Comparison of ENCODE assay signal across 8 mouse cellular contexts in genomic region chr9:27790725-27791638, GRCm38 (mm10). TPM values are rescaled to one million over a fixed set of nuclear protein-coding genes. Genes with fewer than 3 reads are reported as not detected.
DNase-seq lines count a peak whose midpoint lies in the region; ATAC-seq and TF ChIP-seq lines count a peak whose summit lies in the region.

Gene Opcml (plus strand): TSS chr9:27790775.

- no peak for TF ChIP-seq POLR2A in small intestine, adult 2 months (IDR thresholded peaks at IDR 0.05; ENCODE audit: low read depth, low read length)

- peak; percentile 4 for DNase-seq in liver
- DNase-seq in liver, postnatal 0 days, result no peak
- DNase-seq in embryo, embryonic 9.5 days (ENCODE audit: extremely low spot score), result peak; percentile 60
- no peak for DNase-seq in spleen, postnatal 36 days (ENCODE audit: low spot score in 2 of 2)
- DNase-seq in kidney, adult 8-10 months, result no peak

- H3K4me1 ChIP-seq in liver, postnatal 0 days (ENCODE audit: insufficient read depth), result no peaks in the 10 kb centered on the region
- H3K4me1 ChIP-seq in hindbrain, embryonic 15.5 days (replicated peaks), result peaks cover 17% of the 10 kb centered on the region
- no peaks in the 10 kb centered on the region for H3K4me1 ChIP-seq in liver, embryonic 12.5 days
- H3K4me1 ChIP-seq in small intestine, adult 2 months (ENCODE audit: control insufficient read depth, insufficient read depth, insufficient read length, low read length), result no peaks in the 10 kb centered on the region

- TF ChIP-seq EP300 in liver, postnatal 0 days (IDR thresholded peaks at IDR 0.05; ENCODE audit: low read depth), result no peak

- peaks cover 20% of the 10 kb centered on the region for H3K27me3 ChIP-seq in liver, postnatal 0 days (ENCODE audit: insufficient read depth, low read length)
- peaks cover 11% of the 10 kb centered on the region for H3K27me3 ChIP-seq in hindbrain, embryonic 15.5 days
- H3K27me3 ChIP-seq in liver, embryonic 12.5 days (replicated peaks), result peaks cover 36% of the 10 kb centered on the region
- no peaks in the 10 kb centered on the region for H3K27me3 ChIP-seq in small intestine, adult 2 months (ENCODE audit: control insufficient read depth, insufficient read depth, low read length)

- H3K4me2 ChIP-seq in liver, postnatal 0 days (ENCODE audit: low read depth, low read length), result no peak within 1 kb of the TSS
- peak within 1 kb of the TSS; percentile 71 for H3K4me2 ChIP-seq in hindbrain, embryonic 15.5 days
- peak within 1 kb of the TSS; percentile 45 for H3K4me2 ChIP-seq in liver, embryonic 12.5 days

- H3K9ac ChIP-seq in liver, postnatal 0 days (replicated peaks), result no peak within 1 kb of the TSS
- H3K9ac ChIP-seq in hindbrain, embryonic 15.5 days, result peak within 1 kb of the TSS; percentile 54
- H3K9ac ChIP-seq in liver, embryonic 12.5 days, result no peak within 1 kb of the TSS

- H3K27ac ChIP-seq in liver, postnatal 0 days (ENCODE audit: low read depth), result no peak within 1 kb of the TSS
- H3K27ac ChIP-seq in hindbrain, embryonic 15.5 days (replicated peaks), result peak within 1 kb of the TSS; percentile 90
- H3K27ac ChIP-seq in liver, embryonic 12.5 days, result no peak within 1 kb of the TSS
- no peak within 1 kb of the TSS for H3K27ac ChIP-seq in small intestine, adult 2 months (ENCODE audit: insufficient read depth, low read depth, low read length)

- no peak for TF ChIP-seq CTCF in liver, postnatal 0 days (IDR thresholded peaks at IDR 0.05; ENCODE audit: low read depth)
- TF ChIP-seq CTCF in small intestine, adult 2 months (IDR thresholded peaks at IDR 0.05; ENCODE audit: extremely low read depth, insufficient read length, insufficient replicate concordance, low read depth, low read length), result no peak

- ATAC-seq in liver, postnatal 0 days, result no peak
- peak; percentile 93 for ATAC-seq in hindbrain, embryonic 15.5 days (ENCODE audit: low FRiP score, low read depth)
- no peak for ATAC-seq in liver, embryonic 12.5 days

- WGBS in liver, postnatal 0 days (ENCODE audit: insufficient replicate concordance), result 2% methylated on average over 28 of the region's 28 CpGs
- whole genome bisulfite sequencing in hindbrain, embryonic 15.5 days, result under 1% methylated on average over 28 of the region's 28 CpGs
- 4% methylated on average over 28 of the region's 28 CpGs for WGBS in liver, embryonic 12.5 days (ENCODE audit: insufficient replicate concordance)
- WGBS in small intestine, adult 2 months, result 4% methylated on average over 28 of the region's 28 CpGs

- H3K9me3 ChIP-seq in liver, postnatal 0 days (ENCODE audit: low read length), result no peaks in the 10 kb centered on the region
- no peaks in the 10 kb centered on the region for H3K9me3 ChIP-seq in hindbrain, embryonic 15.5 days
- H3K9me3 ChIP-seq in liver, embryonic 12.5 days (replicated peaks), result no peaks in the 10 kb centered on the region

- H3K4me3 ChIP-seq in liver, postnatal 0 days (ENCODE audit: low read depth, low read length), result no peak within 1 kb of the TSS
- H3K4me3 ChIP-seq in hindbrain, embryonic 15.5 days, result peak within 1 kb of the TSS; percentile 56
- peak within 1 kb of the TSS; percentile 7; the same call in 1 of the 2 replicates for H3K4me3 ChIP-seq in liver, embryonic 12.5 days
- peak within 1 kb of the TSS; percentile 21; the same call in 1 of the 2 replicates for H3K4me3 ChIP-seq in small intestine, adult 2 months (ENCODE audit: low read depth, low read length)

- H3K36me3 ChIP-seq in liver, postnatal 0 days (replicated peaks; ENCODE audit: insufficient read depth, low read length), result no peaks in the 10 kb centered on the region
- no peaks in the 10 kb centered on the region for H3K36me3 ChIP-seq in hindbrain, embryonic 15.5 days
- H3K36me3 ChIP-seq in liver, embryonic 12.5 days, result no peaks in the 10 kb centered on the region
- no peaks in the 10 kb centered on the region for H3K36me3 ChIP-seq in small intestine, adult 2 months (ENCODE audit: control insufficient read depth, insufficient read depth, low read length)

RNA-seq across cellular contexts. Expression of gene Opcml, which starts in this region (rescaled TPM):
- polyA plus RNA-seq in liver, postnatal 0 days (2015; fragmentation: Nextera tagmentation; extraction: Ambion mirVana), result 0.02 TPM in 1 of 2 replicates, not detected in the other
- polyA plus RNA-seq in hindbrain, embryonic 15.5 days (2015; fragmentation: Nextera tagmentation; extraction: Ambion mirVana), result 41.8 and 44.3 TPM in 2 replicates
- 0.23 and 0.28 TPM in 2 replicates for polyA plus RNA-seq in liver, embryonic 12.5 days (2016; fragmentation: Nextera tagmentation; extraction: Ambion mirVana)
- polyA plus RNA-seq in small intestine, adult 2 months (2012; rRNA removed), result 0.04 and 0.17 TPM in 2 replicates

Comparison
In these comparisons a context has a peak if more than half of its experiments do, and no peak if none do; other contexts are left out.
1. RNA of gene Opcml (polyA plus RNA-seq): 41.8 to 44.3 TPM in hindbrain, embryonic 15.5 days; 0.23 to 0.28 TPM in liver, embryonic 12.5 days, 0.04 to 0.17 TPM in small intestine, adult 2 months and 0.02 TPM in liver, postnatal 0 days; every median in the first group is over 10 times any median in the second.
2. DNase-seq: peak in liver (single experiment) and embryo, embryonic 9.5 days (single experiment); none in liver, postnatal 0 days (single experiment), spleen, postnatal 36 days (0 of 2) and kidney, adult 8-10 months (0 of 2).